Mouse (Mus musculus) liver, postnatal 0 days (tissue): ENCODE results near the gene Cplane1. TPM values are rescaled to one million over a fixed set of nuclear protein-coding genes. Genes with fewer than 3 reads are reported as not detected.
"Not testable (repeated sequence)": the region's sequence is repeated elsewhere in the genome, so short reads cannot be mapped to it uniquely, and the experiment has no call there.

Experiments
- ATAC-seq: fragments of 200-750 bp; cut with Nextera tagmentation; 2 replicates; pipeline ENCODE4 v1.8.0; 2017; ENCODE audit warnings: mild to moderate bottlenecking, moderate library complexity
- DNase-seq: peaks from one replicate; pipeline ENCODE4 v3.0.0-alpha.2; 2016
- H3K27ac ChIP-seq: fragments of 300-500 bp; sonication (generic); 2 replicates; pipeline ENCODE4 v1.5.1; 2014; ENCODE audit warnings: antibody characterized with exemption, moderate library complexity, mild to moderate bottlenecking, low read depth
- H3K27me3 ChIP-seq: fragments of 300-500 bp; sonication (generic); 2 replicates; pipeline ENCODE4 v1.6.1; 2014; ENCODE audit warnings: low read length, control low read depth, mixed read lengths; ENCODE audit not compliant: insufficient read depth
- H3K36me3 ChIP-seq: fragments of 300-500 bp; sonication (generic); replicated peaks from 2 replicates; pipeline ENCODE4 v1.6.1; 2014; ENCODE audit warnings: mild to moderate bottlenecking, control low read depth, low read length, moderate library complexity, mixed read lengths; ENCODE audit not compliant: insufficient read depth
- H3K4me1 ChIP-seq: fragments of 300-500 bp; sonication (generic); 2 replicates; pipeline ENCODE4 v1.6.1; 2014; ENCODE audit warnings: antibody characterized with exemption, mild to moderate bottlenecking, control low read depth; ENCODE audit not compliant: insufficient read depth
- H3K4me2 ChIP-seq: fragments of 300-500 bp; sonication (generic); 2 replicates; pipeline ENCODE4 v1.6.1; 2014; ENCODE audit warnings: low read depth, mild to moderate bottlenecking, low read length, moderate library complexity, mixed read lengths
- H3K4me3 ChIP-seq: fragments of 300-500 bp; sonication (generic); 2 replicates; pipeline ENCODE4 v1.5.1; 2014; ENCODE audit warnings: low read depth, low read length
- H3K9ac ChIP-seq: fragments of 300-500 bp; sonication (generic); replicated peaks from 2 replicates; pipeline ENCODE4 v1.6.1; 2014; ENCODE audit warnings: mild to moderate bottlenecking, moderate library complexity
- H3K9me3 ChIP-seq: fragments of 300-500 bp; sonication (generic); 2 replicates; pipeline ENCODE4 v1.6.1; 2016; ENCODE audit warnings: mild to moderate bottlenecking, control low read depth, low read length, mixed read lengths
- CTCF ChIP-seq: sonication (generic); IDR thresholded peaks from 2 replicates; pipeline ENCODE4 v1.5.1; 2016; ENCODE audit warnings: antibody characterized with exemption, low read depth
- EP300 ChIP-seq: IDR thresholded peaks from 2 replicates; pipeline ENCODE4 v1.6.1; 2016; ENCODE audit warnings: antibody characterized with exemption, low read depth, mild to moderate bottlenecking
- WGBS: fragments of 180-500 bp; shearing (Covaris S2); extraction: QIAGEN DNeasy Blood & Tissue Kit; methylation state at CpG from one replicate; pipeline ENCODE4 v1.1.7; 2014; ENCODE audit not compliant: insufficient replicate concordance; 5-methylcytosine and 5-hydroxymethylcytosine counted together
- polyA plus RNA-seq: library from polyadenylated mRNA; unstranded; fragments of >200 nt; fragmentation: Nextera tagmentation; extraction: Ambion mirVana; gene quantifications from 2 replicates; pipeline ENCODE4 v1.2.1, GENCODE M21; 2015

Gene Cplane1
- polyA plus RNA-seq, 1 experiment from 2014 or later, result 0.61 TPM

DNA sequence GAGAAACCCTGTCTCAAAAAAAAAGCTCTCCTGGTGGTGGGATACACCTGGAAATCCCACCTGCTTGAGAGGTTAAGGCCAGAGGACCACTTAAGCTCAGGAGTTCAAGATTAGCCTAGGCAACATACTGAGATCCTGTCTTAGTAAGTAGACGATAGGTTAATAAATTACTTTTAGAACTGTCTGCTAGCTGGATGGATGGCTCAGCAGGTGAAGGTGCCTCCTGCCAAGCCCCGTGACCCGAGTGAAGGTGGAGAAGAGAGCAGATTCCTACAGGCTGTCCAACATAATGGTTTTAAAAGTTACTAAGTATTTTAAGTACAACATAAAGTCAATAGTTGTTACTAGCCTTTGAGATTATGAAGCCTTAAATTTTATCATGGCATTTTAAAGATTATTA lies 97.0 kb downstream of the Cplane1 start:
- no peak for ATAC-seq
- H3K9ac ChIP-seq, result no peak overlapping the region
- H3K4me2 ChIP-seq, result no peak overlapping the region
- H3K4me3 ChIP-seq, result no peak overlapping the region
- no peaks in the 10 kb centered on the region for H3K27me3 ChIP-seq
- DNase-seq, result no peak
- TF ChIP-seq CTCF (no peak), EP300 (no peak)
- no peak overlapping the region for H3K27ac ChIP-seq
- 0 out of 2 replicates have a peak, but pooled peaks cover 3% of the 10 kb centered on the region for H3K36me3 ChIP-seq
- H3K4me1 ChIP-seq, result no peaks in the 10 kb centered on the region
- 76% methylated on average over 3 of the region's 3 CpGs for WGBS
- no peaks in the 10 kb centered on the region for H3K9me3 ChIP-seq

- ATAC-seq (no peak), DNase-seq (no peak)
- 0 out of 2 replicates have a peak, but pooled peaks cover 3% of the 10 kb centered on the region for H3K36me3 ChIP-seq
- H3K4me1 ChIP-seq, result no peaks in the 10 kb centered on the region
- no peak for TF ChIP-seq CTCF
- no peak overlapping the region for H3K9ac ChIP-seq
- no peaks in the 10 kb centered on the region for H3K27me3 ChIP-seq
- WGBS, result 80% methylated on average over 3 of the region's 3 CpGs
- H3K4me3 ChIP-seq, result no peak overlapping the region
- H3K27ac ChIP-seq, result no peak overlapping the region
- H3K4me2 ChIP-seq, result no peak overlapping the region
- H3K9me3 ChIP-seq, result no peaks in the 10 kb centered on the region
These were observed 98.3 kb downstream of the Cplane1 start for GRCm38 (mm10) chr15:8267211-8267610.

DNA sequence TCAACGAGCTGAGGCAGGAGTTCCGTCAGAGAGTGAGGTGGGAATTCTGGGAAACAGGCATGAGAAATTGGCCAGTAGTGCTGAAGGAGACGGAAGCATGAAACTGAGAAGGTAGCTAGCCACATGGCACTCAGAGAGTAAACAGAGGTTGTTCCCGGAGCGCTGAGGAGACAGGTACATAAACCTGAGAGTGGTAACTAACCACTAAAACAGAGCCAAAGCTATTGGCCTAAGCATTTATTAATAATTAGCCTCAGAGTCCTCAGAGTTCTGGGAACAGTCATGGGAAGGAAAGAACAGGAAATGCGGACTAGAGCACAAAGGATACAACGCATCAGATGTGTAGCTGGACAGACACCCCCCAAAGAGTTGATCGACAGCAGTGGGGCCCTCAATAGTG lies 99.3 kb downstream of the Cplane1 start:
- Histone ChIP-seq H3K9ac (no peak overlapping the region), H3K27ac (no peak overlapping the region), H3K4me2 (no peak overlapping the region), H3K27me3 (no peaks in the 10 kb centered on the region), H3K9me3 (no peaks in the 10 kb centered on the region), H3K4me3 (no peak overlapping the region), H3K4me1 (no peaks in the 10 kb centered on the region), H3K36me3 (0 out of 2 replicates have a peak, but pooled peaks cover 3% of the 10 kb centered on the region)
- no peak for DNase-seq
- TF ChIP-seq CTCF, result no peak
- no peak for TF ChIP-seq EP300
- 80% methylated on average over 8 of the region's 8 CpGs for WGBS
- ATAC-seq, result no peak

DNA sequence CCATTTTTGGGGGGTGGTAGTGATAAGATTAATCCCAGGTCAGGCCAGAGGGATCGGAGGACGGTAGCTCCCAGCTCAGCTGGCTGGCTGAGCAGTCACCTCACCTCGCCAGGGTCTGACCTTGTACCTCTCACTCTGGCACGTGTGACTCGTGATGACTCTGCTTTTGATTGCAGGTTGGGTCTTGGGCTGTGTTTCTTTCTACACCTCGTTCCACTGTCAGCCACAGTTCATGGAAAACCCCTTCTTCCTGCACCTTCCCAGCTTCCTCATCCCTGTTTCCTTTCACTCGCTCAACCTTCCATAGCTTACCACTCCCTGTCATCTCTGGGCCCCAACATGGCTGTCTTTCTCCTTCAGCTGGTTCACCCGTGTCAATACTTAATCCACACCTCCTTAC lies 103.0 kb downstream of the Cplane1 start:
- WGBS, result 69% methylated on average over 8 of the region's 8 CpGs
- Histone ChIP-seq H3K4me2 (no peak overlapping the region), H3K4me3 (no peak overlapping the region), H3K36me3 (no peaks in the 10 kb centered on the region), H3K27me3 (no peaks in the 10 kb centered on the region), H3K27ac (no peak overlapping the region), H3K9me3 (peaks cover 5% of the 10 kb centered on the region; the same call in 1 of the 2 replicates), H3K9ac (no peak overlapping the region), H3K4me1 (no peaks in the 10 kb centered on the region)
- no peak for TF ChIP-seq CTCF
- no peak for DNase-seq
- no peak for ATAC-seq

- WGBS, result 83% methylated on average over 4 of the region's 4 CpGs
- not testable (repeated sequence) for DNase-seq
These were observed 109.0 kb downstream of the Cplane1 start for GRCm38 (mm10) chr15:8277916-8278315.

GRCm38 (mm10) chr15:8279320-8279779 lies 110.4 kb downstream of the Cplane1 start:
- peak overlapping the region; percentile 55 for H3K9ac ChIP-seq
- H3K4me2 ChIP-seq, result peak overlapping the region; percentile 71
- H3K4me3 ChIP-seq, result peak overlapping the region; percentile 46
- H3K36me3 ChIP-seq, result no peaks in the 10 kb centered on the region
- H3K27ac ChIP-seq, result no peak overlapping the region
- H3K4me1 ChIP-seq, result no peaks in the 10 kb centered on the region
- no peaks in the 10 kb centered on the region for H3K27me3 ChIP-seq
- DNase-seq (peak; percentile 36), ATAC-seq (peak; percentile 45; the same call in 1 of the 2 replicates)
- H3K9me3 ChIP-seq, result peaks cover 5% of the 10 kb centered on the region; the same call in 1 of the 2 replicates
- 42% methylated on average over 17 of the region's 17 CpGs for WGBS
- TF ChIP-seq CTCF (no peak), EP300 (no peak)

More at GRCm38 (mm10) chr15:8277916-8278315, 109.0 kb downstream of the Cplane1 start:
- H3K9me3 ChIP-seq, H3K27ac ChIP-seq, H3K4me2 ChIP-seq, H3K36me3 ChIP-seq, H3K4me3 ChIP-seq, H3K9ac ChIP-seq, H3K4me1 ChIP-seq, ATAC-seq, H3K27me3 ChIP-seq: not testable (repeated sequence)
